Mouse (Mus musculus) brain, embryonic 18.5 days (tissue): ENCODE results near the gene Zmiz1.

Experiments used
- DNase-seq: peaks from one replicate; pipeline ENCODE4 v3.0.0-alpha.2; 2012; ENCODE audit warnings: low read depth, low spot score

The Zmiz1 gene

DNA sequence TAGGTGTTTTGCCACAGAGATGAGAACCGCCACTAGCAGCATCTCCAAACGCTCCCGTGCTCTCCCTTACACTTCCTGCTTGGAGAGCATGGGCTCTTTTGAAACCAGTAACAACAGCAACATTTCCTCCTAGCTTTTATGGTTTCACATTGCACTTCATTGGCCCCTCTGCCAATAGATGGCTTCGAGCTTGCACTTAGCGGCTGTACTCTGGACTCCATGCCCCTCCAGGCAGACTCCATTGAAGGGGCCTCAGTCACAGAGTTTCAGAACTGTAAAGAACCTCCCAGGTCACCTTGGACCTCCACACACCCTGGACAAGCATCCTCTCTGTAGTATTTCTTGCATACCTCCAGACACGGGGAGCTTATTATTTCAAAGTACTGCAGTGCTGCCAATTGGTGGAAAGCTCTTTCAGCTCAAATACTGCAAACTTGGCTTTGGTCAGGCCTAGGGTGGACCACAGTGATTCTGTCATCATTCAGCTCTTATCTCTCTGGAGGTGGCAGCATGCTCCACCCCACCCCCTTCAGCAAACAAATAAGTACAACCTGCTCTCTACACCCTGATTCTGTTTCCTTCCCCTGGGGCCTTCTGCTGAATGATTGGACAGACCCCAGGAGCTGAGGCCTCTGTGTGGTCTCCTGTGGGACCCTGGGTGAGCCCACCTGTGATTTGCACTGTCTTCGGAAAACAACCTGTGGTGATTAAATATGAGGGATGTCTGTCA, 227.4 kb downstream of the Zmiz1 start:
- no peak for DNase-seq

DNA sequence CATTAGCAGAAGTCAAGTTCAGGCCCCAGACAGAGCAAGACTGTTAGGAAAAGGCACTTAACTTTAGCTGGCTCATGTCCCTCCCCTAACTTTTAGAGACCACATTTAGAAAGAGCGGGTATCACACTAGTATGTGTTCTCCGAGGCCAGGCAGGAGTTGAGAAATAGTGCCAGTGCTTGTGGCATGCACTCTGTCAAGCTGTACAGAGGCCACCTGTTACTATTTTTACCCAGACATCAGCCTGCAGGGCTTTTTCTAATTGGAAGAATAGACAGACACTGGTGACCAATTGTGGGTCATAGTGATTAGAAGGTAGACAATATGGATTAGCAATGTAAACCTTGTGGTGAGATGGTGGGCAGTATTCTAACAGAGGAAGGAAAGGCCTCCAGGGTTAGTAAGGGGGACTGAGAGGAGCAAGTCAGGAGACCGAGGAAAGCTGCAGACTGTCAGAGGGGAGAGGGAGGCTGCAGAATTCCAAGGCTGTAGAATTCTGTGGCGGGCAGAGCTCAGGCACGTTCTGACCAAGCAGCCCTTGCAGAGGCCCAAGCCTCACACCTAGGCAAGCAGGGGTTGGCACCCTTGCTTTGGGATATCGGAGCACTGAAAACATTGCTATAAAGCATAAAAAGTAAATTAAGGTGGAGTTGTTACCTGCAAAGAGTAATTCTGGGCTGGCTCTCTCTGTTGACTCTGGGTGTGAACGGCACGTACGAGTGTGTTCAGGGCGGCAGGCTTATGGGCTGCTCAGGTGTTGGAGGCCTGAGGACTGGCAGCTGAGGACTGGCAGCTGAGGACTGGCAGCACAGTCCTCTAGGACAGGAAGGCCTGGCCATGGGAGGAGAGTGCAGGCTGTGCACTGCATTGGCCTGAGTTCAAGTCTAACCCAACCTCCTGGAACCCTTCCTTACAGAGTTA, 228.3 kb downstream of the Zmiz1 start:
- DNase-seq: no peak

DNA sequence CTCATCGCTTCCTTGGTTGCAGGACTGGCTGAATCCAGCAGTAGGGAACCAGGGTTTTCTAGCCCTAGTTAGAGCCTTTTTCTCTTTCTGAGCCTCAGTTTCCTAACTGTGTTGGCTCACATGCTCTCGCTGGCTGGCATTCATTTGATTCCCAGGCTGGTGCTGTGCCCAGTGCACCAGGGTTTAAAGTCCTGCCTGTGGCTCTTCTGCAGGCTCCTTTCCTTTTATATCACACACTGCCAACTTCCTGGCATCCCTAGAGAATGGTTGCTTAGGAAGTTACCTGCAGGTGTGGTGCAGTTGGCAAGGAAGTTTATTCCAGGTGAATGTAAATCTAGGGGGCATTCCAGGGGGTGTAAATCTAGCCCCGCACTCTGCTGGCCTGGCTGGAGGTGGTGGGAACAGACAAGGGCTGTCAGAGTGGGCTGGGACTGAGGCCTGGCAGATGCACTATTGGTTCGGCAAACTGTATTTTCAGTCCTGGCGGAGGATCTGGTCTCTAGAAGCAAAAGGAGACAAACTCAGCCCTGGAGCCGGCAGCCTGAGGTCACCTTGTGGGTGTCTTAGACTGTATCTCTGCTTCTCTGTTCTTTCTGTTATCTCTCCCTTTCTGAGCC, 234.4 kb downstream of the Zmiz1 start:
- DNase-seq: no peak

DNA sequence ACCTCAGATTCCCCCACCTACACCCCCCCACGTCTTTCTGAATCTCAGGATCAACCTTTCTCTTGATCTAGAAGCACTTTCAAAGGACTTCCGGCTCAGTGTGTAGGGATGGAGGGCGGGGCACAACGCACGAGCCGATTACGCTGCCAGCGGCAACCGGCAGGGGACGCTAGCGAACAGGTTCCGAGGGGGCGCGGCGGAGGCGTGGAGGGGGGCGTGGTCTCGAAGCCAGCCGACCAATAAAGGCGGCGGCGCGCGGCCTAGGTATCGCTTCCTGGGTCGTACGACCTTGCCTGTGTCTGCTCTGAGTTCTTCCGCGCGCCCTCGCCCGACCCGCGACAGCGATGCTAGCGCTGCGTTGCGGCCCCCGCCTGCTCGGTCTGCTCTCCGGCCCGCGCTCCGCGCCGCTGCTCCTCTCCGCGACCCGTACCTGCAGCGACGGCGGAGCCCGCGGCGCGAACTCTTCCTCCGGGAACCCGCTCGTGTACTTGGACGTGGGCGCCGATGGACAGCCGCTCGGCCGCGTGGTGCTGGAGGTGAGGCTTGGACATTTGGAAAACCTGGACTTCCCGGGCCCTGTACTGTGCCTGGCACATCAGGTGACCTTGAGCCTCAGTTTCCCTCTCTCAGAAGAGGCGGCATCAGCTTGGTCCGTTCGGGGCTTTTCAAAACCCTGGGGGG, 235.0 kb downstream of the Zmiz1 start, which contains the start of gene Ppif:
Ppif (plus strand) TSS at position 267 of the 681 bp plus-strand sequence.
- peak; percentile 86 for DNase-seq

DNA sequence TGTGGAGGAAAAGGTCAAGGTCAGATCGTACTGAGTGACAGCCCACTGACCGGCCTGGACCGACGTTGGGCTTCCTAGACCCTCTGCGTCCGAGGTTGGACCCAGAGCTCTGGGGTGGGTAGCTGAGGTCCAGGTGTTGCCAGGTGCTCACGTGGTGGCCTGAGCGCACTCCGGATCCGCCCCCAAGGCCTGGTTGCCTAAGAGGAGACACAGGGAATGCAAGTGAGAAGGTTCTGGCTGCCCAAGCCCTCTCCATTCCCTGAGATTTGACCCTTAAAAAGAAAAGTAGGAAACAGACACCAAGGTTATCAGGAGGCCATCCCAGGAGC, 235.5 kb downstream of the Zmiz1 start:
- DNase-seq: no peak

DNA sequence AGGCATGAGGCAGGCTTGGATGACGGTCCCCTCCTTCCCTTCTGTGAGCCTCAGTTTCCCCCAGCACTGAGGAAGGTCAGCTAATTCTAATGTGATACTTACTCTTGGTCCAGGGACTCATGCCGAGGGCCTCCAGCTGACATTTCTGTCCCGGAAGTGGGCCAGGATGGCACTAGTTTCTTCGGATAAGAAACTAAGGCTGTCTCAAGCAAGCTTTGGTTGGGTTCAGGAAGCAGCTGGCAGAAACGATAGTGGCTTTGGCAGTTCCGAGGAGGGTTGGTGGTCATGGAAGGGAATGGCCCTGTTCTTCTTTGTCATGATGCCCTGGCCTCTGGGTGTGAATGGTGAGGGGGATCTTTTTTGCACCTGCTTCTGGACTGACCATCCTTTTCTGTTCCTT, 236.1 kb downstream of the Zmiz1 start:
- DNase-seq: no peak

DNA sequence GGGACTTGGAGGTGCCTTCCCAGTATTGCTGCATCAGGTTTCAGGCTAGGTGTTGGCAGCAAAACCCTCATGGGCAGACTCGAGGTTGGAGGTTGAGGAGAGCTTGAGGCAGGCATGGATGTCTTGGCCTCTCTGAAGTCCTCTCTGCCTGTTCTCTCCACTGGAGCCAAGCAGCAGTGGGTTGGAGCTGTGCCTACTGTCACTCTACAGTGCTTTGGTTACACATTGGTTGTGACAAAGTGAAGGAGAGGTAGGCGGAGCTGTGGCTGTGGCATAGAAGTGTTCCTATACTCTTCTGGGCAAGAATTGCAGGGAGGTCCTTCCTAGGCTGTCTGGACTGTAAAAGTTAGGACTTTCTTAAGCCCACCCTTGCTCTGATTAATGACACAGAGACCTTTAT, 237.4 kb downstream of the Zmiz1 start:
- no peak for DNase-seq

DNA sequence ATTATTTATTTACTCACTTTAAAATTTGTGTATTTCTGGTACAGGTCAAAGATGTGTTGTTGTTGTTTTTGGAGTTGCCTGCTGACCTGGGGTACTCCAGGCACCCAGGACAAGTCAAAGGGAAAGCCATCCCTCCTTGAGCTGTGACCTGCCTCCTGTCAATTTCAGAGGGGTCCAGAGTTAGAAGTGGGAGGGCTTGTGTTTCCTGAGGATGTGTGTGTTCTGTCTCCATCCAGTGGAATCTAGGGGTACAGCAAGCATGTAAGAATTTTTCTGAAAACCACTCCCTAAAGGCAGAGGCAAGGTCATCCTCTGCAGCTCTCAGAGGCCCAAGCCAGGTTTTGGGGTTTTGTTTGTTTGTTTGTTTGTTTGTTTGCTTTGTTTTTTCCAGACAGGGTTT, 243.0 kb downstream of the Zmiz1 start:
- no peak for DNase-seq

DNA sequence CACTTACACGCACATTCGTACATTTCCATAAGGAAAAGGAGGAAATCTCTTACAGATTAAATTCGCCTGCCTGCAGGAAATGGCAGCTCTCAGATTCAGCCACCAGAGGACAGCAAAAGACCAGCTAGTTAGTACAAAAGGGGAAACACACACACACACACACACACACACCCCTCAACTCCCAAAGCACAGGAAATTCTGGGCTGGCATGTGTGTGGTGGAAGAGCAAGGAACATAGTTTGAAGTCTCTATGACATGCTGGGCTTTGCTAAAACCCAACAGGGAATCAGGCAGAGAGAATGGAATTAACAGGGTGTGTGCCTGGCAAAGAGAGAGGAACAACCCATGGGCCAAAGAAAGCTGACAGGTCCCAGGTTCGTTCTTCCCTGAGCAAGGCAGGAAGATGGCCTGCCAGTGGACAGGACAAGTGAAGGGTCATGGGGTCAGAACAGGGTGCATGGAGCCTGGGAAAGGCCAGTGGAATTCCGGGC, 248.8 kb downstream of the Zmiz1 start:
- peak; percentile 49 for DNase-seq

DNA sequence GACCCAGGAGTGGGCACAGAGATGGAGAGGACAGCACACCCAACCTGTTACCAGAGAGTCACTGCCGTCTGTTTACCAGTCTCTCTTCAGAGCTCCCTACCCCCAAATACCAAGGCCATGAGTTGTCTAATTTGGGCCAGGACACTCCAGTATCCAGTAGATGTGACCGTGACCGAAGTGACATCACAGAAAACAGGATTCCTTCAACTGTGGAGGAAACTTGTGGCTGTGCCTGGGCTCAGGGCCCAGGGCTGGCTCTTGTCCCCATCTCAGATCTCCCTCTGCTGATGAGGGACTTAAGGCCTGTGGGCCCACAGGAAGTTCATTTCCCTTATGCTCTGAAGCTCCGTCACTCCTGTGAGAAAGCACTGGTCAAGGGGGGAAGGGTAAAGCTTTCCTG, 249.5 kb downstream of the Zmiz1 start:
- DNase-seq: no peak

DNA sequence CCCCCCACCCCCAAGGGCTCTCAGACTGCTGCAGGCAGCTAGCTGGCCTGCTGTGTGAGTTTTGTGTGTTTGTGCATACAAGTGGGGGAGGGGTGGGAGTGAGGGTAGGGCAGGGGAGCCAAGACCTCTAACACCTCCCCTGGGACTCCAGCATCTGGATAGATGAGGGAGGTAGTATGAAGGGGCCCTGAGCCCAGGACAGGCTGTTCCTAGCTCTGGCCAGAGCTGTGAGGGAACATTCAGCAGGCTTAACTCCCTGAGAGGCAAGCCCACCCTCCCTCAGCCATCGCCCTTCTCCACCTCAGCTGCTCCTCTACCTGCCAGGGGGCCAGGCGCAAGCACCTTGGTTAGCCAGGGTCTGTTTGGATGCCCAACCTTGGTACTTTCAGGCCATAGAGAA, 249.9 kb downstream of the Zmiz1 start:
- no peak for DNase-seq

DNA sequence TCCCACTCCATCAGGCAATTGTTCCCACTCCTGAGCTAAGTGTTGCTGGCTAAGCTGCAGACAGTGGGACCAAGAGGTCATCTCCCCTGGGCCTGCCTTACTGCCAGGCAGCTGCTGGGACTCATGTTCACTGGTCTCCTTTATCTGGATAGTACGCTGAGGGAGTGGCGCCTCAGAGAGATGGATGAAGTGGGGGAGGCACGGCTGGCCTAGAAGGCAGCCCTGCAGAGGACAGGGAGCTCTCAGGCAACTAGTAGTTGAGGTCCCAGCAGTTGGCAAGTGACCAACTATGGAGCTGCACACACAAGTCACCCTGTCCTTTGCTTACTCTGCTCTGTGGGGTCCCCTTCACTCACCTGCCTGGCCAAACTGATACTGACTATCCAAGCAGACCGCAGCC, 251.1 kb downstream of the Zmiz1 start:
- no peak for DNase-seq

DNA sequence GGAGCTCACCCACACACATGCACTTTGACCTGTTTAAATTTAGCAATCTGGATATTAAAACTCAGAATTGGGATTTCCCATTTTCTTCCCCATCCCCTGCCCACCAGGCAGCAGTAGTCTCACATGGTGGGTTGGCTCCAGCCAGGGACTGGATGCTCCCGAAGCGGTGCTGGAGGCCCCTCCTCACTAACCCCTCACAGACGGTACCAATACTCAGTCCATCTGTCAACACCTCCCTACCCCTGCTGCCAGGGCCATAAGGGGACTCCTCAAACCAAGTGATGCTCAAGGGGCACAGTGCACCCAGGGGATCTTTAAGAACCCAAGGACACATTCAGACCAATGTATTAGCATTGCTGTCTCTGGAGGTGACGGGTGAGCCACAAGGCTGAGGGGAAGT, 251.7 kb downstream of the Zmiz1 start:
- DNase-seq: no peak

DNA sequence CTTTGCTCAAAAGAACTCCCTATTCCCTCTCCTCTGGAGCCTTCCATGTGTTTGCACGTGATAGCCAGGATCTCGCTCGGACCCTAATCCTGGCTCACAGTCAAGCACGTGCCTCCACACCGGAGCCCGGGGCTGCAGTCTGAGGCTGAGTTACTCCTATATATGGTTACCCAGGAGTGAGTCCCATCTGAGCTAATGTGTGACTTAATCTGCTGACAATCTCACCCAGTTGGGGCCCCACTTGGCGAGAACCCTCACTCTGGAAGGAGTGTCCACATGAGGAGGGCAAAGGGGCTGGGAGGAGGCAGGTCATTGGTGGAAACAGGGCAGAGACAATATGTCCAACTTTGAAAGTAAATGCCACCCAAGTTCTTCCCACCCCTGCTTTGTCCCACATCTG, 252.2 kb downstream of the Zmiz1 start:
- no peak for DNase-seq

DNA sequence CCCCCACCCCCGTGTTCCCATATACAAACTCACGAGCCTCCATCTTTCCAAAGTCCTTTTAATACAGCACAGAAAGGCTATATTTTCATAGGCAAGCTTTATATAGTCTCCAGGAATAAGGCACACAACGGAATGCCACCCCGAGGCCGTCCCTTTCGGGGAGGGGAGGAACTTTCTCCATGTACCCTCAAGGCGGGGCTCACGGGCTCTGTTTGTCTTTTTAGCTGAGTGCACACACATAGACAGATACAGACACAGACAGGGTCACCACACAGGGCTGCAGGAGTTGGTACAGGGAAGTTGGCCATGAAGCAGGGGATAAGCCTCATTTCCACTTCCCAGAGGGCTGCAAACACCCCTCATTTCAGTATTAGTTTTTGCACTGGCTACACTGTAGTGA, 252.6 kb downstream of the Zmiz1 start:
- DNase-seq: no peak

DNA sequence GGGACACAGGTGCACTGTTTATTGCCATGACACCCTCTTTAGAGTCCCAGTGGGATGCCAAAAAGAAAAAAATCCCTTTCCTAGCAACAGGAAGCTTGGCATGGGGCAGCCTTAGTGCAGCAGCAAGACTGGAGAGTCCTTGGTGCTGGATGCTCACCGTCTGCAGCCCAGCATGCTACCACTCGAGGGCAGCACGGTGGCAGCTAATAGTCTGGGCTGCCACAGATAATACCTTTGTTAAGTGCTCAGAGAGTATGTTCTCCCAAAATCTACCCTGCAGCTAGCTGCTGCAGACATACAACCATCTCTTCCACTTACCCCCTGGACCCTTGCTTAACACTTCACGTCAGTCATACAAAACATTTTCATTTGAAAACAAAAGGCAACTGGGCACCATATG, 254.5 kb downstream of the Zmiz1 start:
- no peak for DNase-seq
